Mouse (Mus musculus): ENCODE results near the gene Itgb6. TPM values are rescaled to one million over a fixed set of nuclear protein-coding genes. Genes with fewer than 3 reads are reported as not detected.
A peak's percentile ranks its signal among the peaks of the same experiment; 100 is the strongest.

Gene Itgb6
- polyA plus RNA-seq, 1 experiment from 2014 or later, result not detected

DNA sequence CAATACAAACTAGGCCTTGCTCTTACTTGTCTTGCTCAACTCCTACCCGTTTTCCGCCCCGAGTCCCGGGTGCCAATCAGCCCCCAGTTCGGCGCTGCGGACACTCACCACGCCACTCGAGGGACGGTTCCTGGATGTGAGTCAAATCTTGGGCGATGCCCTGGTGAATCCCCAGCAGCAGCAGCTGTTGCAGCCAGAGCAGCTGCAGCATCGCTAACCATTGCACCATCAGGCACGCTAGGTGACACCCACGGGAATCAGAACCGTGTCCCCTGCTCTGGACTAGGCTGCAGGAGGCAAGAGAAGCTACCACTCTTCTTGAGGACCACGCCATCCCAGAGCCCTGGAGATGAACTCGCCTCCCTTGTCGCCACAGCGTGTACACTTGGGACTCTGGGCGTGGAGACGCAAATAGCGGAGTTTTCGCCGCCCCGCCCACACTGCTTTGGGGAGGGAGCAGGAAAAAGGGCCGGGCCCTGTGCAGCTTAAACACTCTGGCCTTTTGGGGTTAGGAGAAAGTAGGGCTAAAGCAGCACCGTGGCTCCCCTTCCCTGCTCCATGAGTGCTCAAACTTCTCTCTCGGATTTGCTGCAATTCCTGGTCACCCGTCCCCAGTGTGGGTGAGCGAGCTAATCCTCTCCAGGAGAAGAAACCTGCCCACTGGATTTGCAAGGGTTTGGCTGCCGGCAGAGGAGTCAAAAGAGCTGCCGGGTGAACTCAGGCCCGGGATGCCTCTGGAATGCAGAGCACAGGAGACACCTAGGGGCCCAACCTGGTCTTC lies 169.4 kb downstream of the Itgb6 start, which contains the start of gene Pla2r1:
Pla2r1 (minus strand) TSS at position 407 of the 781 bp plus-strand sequence.
- H3K27ac ChIP-seq (replicated peaks; ENCODE audit: low read depth, low read length), result no peak within 1 kb of the TSS
- ATAC-seq (ENCODE audit: low FRiP score, low TSS enrichment) (peak; percentile 60), DNase-seq (peak; percentile 52)
- no peaks in the 10 kb centered on the region for H3K36me3 ChIP-seq (ENCODE audit: control insufficient read depth, insufficient read depth, low read length)
- peak within 1 kb of the TSS; percentile 31; the same call in 1 of the 2 replicates for H3K9ac ChIP-seq (replicated peaks; ENCODE audit: low read length)
- peak within 1 kb of the TSS; percentile 62 for H3K4me2 ChIP-seq (ENCODE audit: low read length)
- no peaks in the 10 kb centered on the region for H3K9me3 ChIP-seq (ENCODE audit: control insufficient read depth, low read length)
- H3K27me3 ChIP-seq (ENCODE audit: control insufficient read depth, insufficient read depth, low read length), result no peaks in the 10 kb centered on the region
- WGBS, result 2% methylated on average over 33 of the region's 33 CpGs
- H3K4me1 ChIP-seq (ENCODE audit: control insufficient read depth, insufficient read depth, low read length), result peaks cover 9% of the 10 kb centered on the region
- peak within 1 kb of the TSS; percentile 30 for H3K4me3 ChIP-seq (replicated peaks; ENCODE audit: low read depth, low read length)

DNA sequence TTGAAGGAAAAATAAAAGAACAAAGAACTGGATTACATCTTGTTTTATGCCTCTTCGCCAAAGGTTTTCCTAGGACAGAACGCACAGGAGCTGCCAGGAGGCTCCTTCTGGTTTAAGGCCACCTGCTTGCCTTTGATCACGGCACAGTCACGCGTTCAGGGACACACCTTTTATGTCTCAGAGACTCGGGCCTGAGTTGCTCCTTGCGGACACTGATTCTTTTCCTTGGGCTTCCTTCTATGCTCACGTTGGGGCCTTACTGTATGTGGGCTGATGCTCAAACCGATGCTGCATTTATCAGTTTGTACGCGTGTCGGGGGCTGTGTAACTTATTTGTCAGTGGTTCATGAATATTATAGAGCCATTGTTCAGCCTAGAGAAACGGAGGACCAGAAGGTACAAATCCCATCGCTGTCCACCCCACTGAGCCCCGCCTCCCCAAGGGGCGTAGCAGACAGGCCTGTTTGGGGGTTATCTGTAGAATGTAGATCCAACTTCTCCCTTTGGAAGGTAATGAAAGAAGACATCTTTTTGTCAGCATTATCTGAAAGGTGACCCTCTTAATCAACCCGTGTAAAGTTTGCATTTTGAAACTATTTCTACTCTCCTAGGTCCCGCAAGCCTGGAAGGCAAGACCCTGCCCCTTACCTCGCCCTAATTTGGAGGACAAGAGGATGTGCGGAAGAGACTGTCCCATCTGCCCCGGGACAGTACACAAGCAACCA lies 170.1 kb downstream of the Itgb6 start:
- 17% methylated on average over 21 of the region's 21 CpGs for WGBS
- peaks cover 9% of the 10 kb centered on the region for H3K4me1 ChIP-seq (ENCODE audit: control insufficient read depth, insufficient read depth, low read length)
- peak overlapping the region; percentile 31; the same call in 1 of the 2 replicates for H3K9ac ChIP-seq (replicated peaks; ENCODE audit: low read length)
- ATAC-seq (ENCODE audit: low FRiP score, low TSS enrichment) (no peak), DNase-seq (peak; percentile 16)
- H3K36me3 ChIP-seq (ENCODE audit: control insufficient read depth, insufficient read depth, low read length), result no peaks in the 10 kb centered on the region
- no peaks in the 10 kb centered on the region for H3K27me3 ChIP-seq (ENCODE audit: control insufficient read depth, insufficient read depth, low read length)
- H3K4me3 ChIP-seq (replicated peaks; ENCODE audit: low read depth, low read length), result peak overlapping the region; percentile 30
- no peak overlapping the region for H3K27ac ChIP-seq (replicated peaks; ENCODE audit: low read depth, low read length)
- H3K9me3 ChIP-seq (ENCODE audit: control insufficient read depth, low read length), result no peaks in the 10 kb centered on the region
- peak overlapping the region; percentile 62 for H3K4me2 ChIP-seq (ENCODE audit: low read length)

DNA sequence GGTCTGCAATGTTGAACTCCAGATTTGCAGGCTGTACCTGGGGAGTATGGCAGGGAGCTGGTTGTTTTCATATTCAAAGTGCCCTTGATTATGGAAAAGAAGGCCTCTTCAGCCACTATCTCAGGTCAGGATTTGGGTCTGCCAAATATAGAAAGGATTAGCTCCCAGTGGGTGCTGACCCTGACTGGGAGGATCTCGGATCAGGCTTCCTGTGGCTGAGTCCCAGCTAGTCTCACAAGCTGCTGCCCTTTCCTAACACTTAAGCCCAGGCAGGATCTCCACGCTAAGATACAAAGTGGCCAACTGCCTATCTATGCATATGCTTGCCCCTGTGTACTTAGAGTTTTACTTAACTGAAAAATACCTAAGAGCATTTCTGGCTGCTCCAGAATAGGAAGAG lies 170.8 kb downstream of the Itgb6 start:
- H3K4me3 ChIP-seq (replicated peaks; ENCODE audit: low read depth, low read length), result no peak overlapping the region
- ATAC-seq (ENCODE audit: low FRiP score, low TSS enrichment), result no peak
- H3K4me2 ChIP-seq (ENCODE audit: low read length), result no peak overlapping the region
- H3K27me3 ChIP-seq (ENCODE audit: control insufficient read depth, insufficient read depth, low read length), result no peaks in the 10 kb centered on the region
- H3K36me3 ChIP-seq (ENCODE audit: control insufficient read depth, insufficient read depth, low read length), result no peaks in the 10 kb centered on the region
- H3K4me1 ChIP-seq (ENCODE audit: control insufficient read depth, insufficient read depth, low read length), result peaks cover 9% of the 10 kb centered on the region
- H3K9ac ChIP-seq (replicated peaks; ENCODE audit: low read length), result no peak overlapping the region
- DNase-seq, result no peak
- H3K9me3 ChIP-seq (ENCODE audit: control insufficient read depth, low read length), result no peaks in the 10 kb centered on the region
- 21% methylated on average over 2 of the region's 2 CpGs for WGBS
- no peak overlapping the region for H3K27ac ChIP-seq (replicated peaks; ENCODE audit: low read depth, low read length)

DNA sequence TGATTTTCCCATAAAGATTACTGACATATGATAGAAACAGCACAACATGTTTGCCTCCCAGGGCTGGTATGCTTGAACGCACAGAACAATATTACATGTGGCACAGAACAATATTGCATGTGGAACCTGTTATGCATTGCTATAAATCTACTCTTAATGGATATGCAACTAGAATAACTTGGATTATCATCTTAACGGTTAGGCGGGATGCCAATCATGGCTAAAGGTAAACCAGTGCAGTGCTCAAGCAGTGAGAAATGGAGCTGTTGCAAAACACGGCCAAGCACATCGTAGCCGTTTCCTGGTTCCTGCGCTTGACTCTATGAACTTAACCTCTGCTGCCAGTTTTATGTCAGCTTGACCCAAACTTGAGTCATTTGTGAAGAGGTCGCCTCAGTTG lies 171.9 kb downstream of the Itgb6 start:
- no peak overlapping the region for H3K27ac ChIP-seq (replicated peaks; ENCODE audit: low read depth, low read length)
- H3K9me3 ChIP-seq (ENCODE audit: control insufficient read depth, low read length), result no peaks in the 10 kb centered on the region
- no peak overlapping the region for H3K9ac ChIP-seq (replicated peaks; ENCODE audit: low read length)
- H3K4me3 ChIP-seq (replicated peaks; ENCODE audit: low read depth, low read length), result no peak overlapping the region
- H3K4me1 ChIP-seq (ENCODE audit: control insufficient read depth, insufficient read depth, low read length), result peaks cover 9% of the 10 kb centered on the region
- DNase-seq (no peak), ATAC-seq (ENCODE audit: low FRiP score, low TSS enrichment) (no peak)
- 95% methylated on average over 8 of the region's 8 CpGs for WGBS
- no peaks in the 10 kb centered on the region for H3K36me3 ChIP-seq (ENCODE audit: control insufficient read depth, insufficient read depth, low read length)
- no peaks in the 10 kb centered on the region for H3K27me3 ChIP-seq (ENCODE audit: control insufficient read depth, insufficient read depth, low read length)
- no peak overlapping the region for H3K4me2 ChIP-seq (ENCODE audit: low read length)

DNA sequence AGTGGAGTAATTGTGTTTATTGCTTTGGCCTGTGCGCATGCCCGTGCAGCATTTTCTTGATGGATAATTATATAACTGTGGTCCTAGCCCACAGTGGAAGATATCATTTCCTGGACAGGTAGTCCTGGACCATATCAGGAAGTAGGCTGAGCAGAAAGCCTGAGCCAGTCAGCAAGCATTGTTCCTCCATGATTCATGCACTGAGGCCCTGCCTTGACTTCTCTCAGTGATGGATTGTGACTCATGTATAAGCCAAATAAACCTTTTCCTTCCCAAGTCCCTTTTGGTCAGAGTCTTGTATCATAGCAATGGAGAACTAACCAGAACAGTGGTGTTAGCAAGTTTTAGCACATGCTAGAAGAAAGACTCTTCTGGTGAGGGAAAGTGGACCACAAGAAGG lies 172.6 kb downstream of the Itgb6 start:
- 97% methylated on average over 2 of the region's 2 CpGs for WGBS
- Histone ChIP-seq H3K27ac (replicated peaks; ENCODE audit: low read depth, low read length) (no peak overlapping the region), H3K4me1 (ENCODE audit: control insufficient read depth, insufficient read depth, low read length) (peaks cover 9% of the 10 kb centered on the region), H3K9me3 (ENCODE audit: control insufficient read depth, low read length) (no peaks in the 10 kb centered on the region), H3K36me3 (ENCODE audit: control insufficient read depth, insufficient read depth, low read length) (no peaks in the 10 kb centered on the region), H3K4me2 (ENCODE audit: low read length) (no peak overlapping the region), H3K9ac (replicated peaks; ENCODE audit: low read length) (no peak overlapping the region), H3K27me3 (ENCODE audit: control insufficient read depth, insufficient read depth, low read length) (no peaks in the 10 kb centered on the region), H3K4me3 (replicated peaks; ENCODE audit: low read depth, low read length) (no peak overlapping the region)
- ATAC-seq (ENCODE audit: low FRiP score, low TSS enrichment), result no peak
- no peak for DNase-seq

Other genes starting within 250 kb of the Itgb6 start
- gene Pla2r1, start 169.3 kb downstream of the Itgb6 start, polyA plus RNA-seq (2014; fragmentation: Nextera tagmentation; extraction: Ambion mirVana), result 0.15 and 0.68 TPM in 2 replicates
- gene Rbms1, start 240.5 kb upstream of the Itgb6 start, polyA plus RNA-seq (2014; fragmentation: Nextera tagmentation; extraction: Ambion mirVana), result 41.1 and 44.4 TPM in 2 replicates